Mouse (Mus musculus): ENCODE measurements at regions not wholly inside any gene's neighbourhood (a gene's known extent, or its start where the extent isn't known, plus 50 kb on each side); places are given as distances from the start of the nearest gene placed in this dataset.

GRCm38 (mm10) chr3:41233439-41233838 lies 150.6 kb upstream of the Pgrmc2 start:
- no peak overlapping the region for H3K4me3 ChIP-seq (ENCODE audit: low read length)
- peaks cover 6% of the 10 kb centered on the region; the same call in 1 of the 2 replicates for H3K4me1 ChIP-seq (ENCODE audit: insufficient read depth, low read length)
- H3K9ac ChIP-seq (replicated peaks; ENCODE audit: low read length) = no peak overlapping the region
- H3K4me2 ChIP-seq (replicated peaks; ENCODE audit: low read depth, low read length) = no peak overlapping the region
- no peak for ATAC-seq (ENCODE audit: low FRiP score, low TSS enrichment)
- no peaks in the 10 kb centered on the region for H3K27me3 ChIP-seq (ENCODE audit: insufficient read depth, low read length)
- 78% methylated on average over 8 of the region's 8 CpGs for WGBS
- no peaks in the 10 kb centered on the region for H3K36me3 ChIP-seq (ENCODE audit: insufficient read depth, low read length)
- no peaks in the 10 kb centered on the region for H3K9me3 ChIP-seq (ENCODE audit: low read length)
- H3K27ac ChIP-seq (ENCODE audit: low read length) = no peak overlapping the region

GRCm38 (mm10) chr3:41230961-41231377 lies 148.1 kb upstream of the Pgrmc2 start:
- 81% methylated on average over 3 of the region's 3 CpGs for WGBS
- Histone ChIP-seq H3K9me3 (ENCODE audit: low read length) (no peaks in the 10 kb centered on the region), H3K27me3 (ENCODE audit: insufficient read depth, low read length) (no peaks in the 10 kb centered on the region), H3K4me3 (ENCODE audit: low read length) (no peak overlapping the region), H3K9ac (replicated peaks; ENCODE audit: low read length) (no peak overlapping the region), H3K4me1 (ENCODE audit: insufficient read depth, low read length) (peaks cover 6% of the 10 kb centered on the region; the same call in 1 of the 2 replicates), H3K27ac (ENCODE audit: low read length) (no peak overlapping the region), H3K4me2 (replicated peaks; ENCODE audit: low read depth, low read length) (no peak overlapping the region), H3K36me3 (ENCODE audit: insufficient read depth, low read length) (no peaks in the 10 kb centered on the region)
- no peak for ATAC-seq (ENCODE audit: low FRiP score, low TSS enrichment)

DNA sequence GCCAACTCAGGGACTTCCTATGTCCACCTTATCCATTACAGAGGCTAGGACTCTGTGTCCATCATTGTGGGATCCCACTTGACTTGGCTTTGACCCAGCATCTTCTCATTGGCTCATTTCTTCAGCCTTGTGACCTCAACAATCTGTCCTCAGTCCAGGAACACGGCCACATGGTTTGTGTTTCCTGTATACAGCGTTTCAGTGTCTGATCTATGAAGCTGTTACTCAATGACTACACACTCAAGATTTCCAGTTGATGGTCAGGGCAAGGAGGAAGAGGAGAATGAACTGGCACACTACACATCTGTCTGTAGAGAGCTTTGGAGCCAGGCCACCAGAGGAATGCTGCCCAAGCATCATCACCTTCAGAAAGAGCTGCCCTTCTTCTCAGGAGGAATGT lies 146.6 kb upstream of the Pgrmc2 start:
- H3K4me3 ChIP-seq (ENCODE audit: low read length) = no peak overlapping the region
- no peaks in the 10 kb centered on the region for H3K36me3 ChIP-seq (ENCODE audit: insufficient read depth, low read length)
- ATAC-seq (ENCODE audit: low FRiP score, low TSS enrichment) = 0 out of 2 replicates have a peak, but pooled peaks have one; percentile 24
- 66% methylated on average over 2 of the region's 2 CpGs for WGBS
- H3K9me3 ChIP-seq (ENCODE audit: low read length) = no peaks in the 10 kb centered on the region
- H3K27ac ChIP-seq (ENCODE audit: low read length) = no peak overlapping the region
- no peak overlapping the region for H3K4me2 ChIP-seq (replicated peaks; ENCODE audit: low read depth, low read length)
- H3K9ac ChIP-seq (replicated peaks; ENCODE audit: low read length) = no peak overlapping the region
- H3K27me3 ChIP-seq (ENCODE audit: insufficient read depth, low read length) = no peaks in the 10 kb centered on the region
- H3K4me1 ChIP-seq (ENCODE audit: insufficient read depth, low read length) = peaks cover 6% of the 10 kb centered on the region; the same call in 1 of the 2 replicates

DNA sequence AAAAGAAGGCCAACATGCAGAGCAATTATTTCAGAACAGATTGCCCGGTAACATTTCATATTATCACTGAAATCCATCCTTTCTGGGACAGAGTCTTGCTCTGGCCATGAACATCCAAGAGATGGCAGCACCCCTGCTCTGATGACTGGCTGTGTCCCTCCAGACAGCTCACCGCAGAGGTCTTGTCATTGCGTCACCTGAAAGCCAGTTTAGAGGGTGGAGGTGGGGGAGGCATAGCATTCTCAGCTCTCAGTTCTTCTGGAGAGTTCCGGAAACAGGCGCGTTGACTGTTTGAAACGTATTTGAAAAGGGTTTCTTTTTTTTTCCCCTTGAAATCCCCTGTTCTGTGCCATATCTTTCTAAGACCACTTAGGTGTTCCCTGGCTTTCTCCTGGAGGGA lies 145.7 kb upstream of the Pgrmc2 start:
- Histone ChIP-seq H3K4me3 (ENCODE audit: low read length) (no peak overlapping the region), H3K4me2 (replicated peaks; ENCODE audit: low read depth, low read length) (peak overlapping the region; percentile 29), H3K36me3 (ENCODE audit: insufficient read depth, low read length) (no peaks in the 10 kb centered on the region), H3K27ac (ENCODE audit: low read length) (no peak overlapping the region), H3K27me3 (ENCODE audit: insufficient read depth, low read length) (no peaks in the 10 kb centered on the region), H3K4me1 (ENCODE audit: insufficient read depth, low read length) (peaks cover 6% of the 10 kb centered on the region; the same call in 1 of the 2 replicates), H3K9me3 (ENCODE audit: low read length) (peaks cover 4% of the 10 kb centered on the region; the same call in 1 of the 2 replicates), H3K9ac (replicated peaks; ENCODE audit: low read length) (no peak overlapping the region)
- ATAC-seq (ENCODE audit: low FRiP score, low TSS enrichment) = peak; percentile 96
- WGBS = 11% methylated on average over 7 of the region's 7 CpGs

DNA sequence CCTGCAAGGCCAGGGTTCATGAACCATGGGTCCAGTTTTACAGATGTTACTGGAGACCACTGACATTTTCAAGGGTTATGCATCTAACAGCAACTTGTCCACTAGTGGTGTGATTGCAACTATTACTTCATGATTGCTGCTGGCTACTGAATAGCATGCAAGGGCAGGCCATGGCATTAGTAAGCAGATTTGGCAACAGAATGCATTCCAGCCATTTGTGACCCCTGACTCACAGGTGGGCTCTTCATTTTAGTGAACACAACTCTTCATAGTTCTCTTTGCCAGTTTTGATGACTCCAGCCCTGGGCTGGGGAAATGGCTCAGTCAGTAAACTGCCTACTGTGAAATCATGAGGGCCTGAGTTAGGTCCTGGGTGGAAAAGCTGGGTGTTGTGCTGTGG lies 137.9 kb upstream of the Pgrmc2 start:
- H3K9me3 ChIP-seq (ENCODE audit: low read length) = peaks cover 4% of the 10 kb centered on the region; the same call in 1 of the 2 replicates
- H3K9ac ChIP-seq (replicated peaks; ENCODE audit: low read length) = no peak overlapping the region
- no peak overlapping the region for H3K4me2 ChIP-seq (replicated peaks; ENCODE audit: low read depth, low read length)
- H3K36me3 ChIP-seq (ENCODE audit: insufficient read depth, low read length) = no peaks in the 10 kb centered on the region
- H3K4me3 ChIP-seq (ENCODE audit: low read length) = no peak overlapping the region
- no peak for ATAC-seq (ENCODE audit: low FRiP score, low TSS enrichment)
- no peaks in the 10 kb centered on the region for H3K27me3 ChIP-seq (ENCODE audit: insufficient read depth, low read length)
- H3K4me1 ChIP-seq (ENCODE audit: insufficient read depth, low read length) = no peaks in the 10 kb centered on the region
- H3K27ac ChIP-seq (ENCODE audit: low read length) = no peak overlapping the region

DNA sequence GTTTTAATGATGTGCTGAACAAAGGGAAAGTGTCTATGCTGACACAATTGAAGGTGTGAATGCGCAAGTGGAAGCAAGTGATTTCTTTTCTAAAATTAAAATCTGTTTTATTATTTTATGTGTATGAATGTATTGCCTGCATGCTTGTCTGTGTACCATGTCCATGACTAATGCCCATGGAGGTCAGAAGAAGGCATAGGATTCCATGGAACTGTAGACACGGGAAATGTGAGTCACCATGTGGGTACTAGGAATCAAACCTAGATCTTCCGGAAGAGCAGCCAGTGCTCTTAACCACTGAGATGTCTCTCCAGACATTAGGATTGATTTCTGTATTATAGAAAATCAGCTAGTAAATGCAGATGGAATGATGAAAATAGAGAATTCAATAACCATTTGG lies 134.9 kb upstream of the Pgrmc2 start:
- Histone ChIP-seq H3K36me3 (ENCODE audit: insufficient read depth, low read length) (no peaks in the 10 kb centered on the region), H3K9ac (replicated peaks; ENCODE audit: low read length) (no peak overlapping the region), H3K4me1 (ENCODE audit: insufficient read depth, low read length) (no peaks in the 10 kb centered on the region), H3K4me3 (ENCODE audit: low read length) (no peak overlapping the region), H3K27ac (ENCODE audit: low read length) (no peak overlapping the region), H3K9me3 (ENCODE audit: low read length) (no peaks in the 10 kb centered on the region), H3K27me3 (ENCODE audit: insufficient read depth, low read length) (no peaks in the 10 kb centered on the region), H3K4me2 (replicated peaks; ENCODE audit: low read depth, low read length) (no peak overlapping the region)
- WGBS = 92% methylated on average over 3 of the region's 3 CpGs
- ATAC-seq (ENCODE audit: low FRiP score, low TSS enrichment) = no peak

DNA sequence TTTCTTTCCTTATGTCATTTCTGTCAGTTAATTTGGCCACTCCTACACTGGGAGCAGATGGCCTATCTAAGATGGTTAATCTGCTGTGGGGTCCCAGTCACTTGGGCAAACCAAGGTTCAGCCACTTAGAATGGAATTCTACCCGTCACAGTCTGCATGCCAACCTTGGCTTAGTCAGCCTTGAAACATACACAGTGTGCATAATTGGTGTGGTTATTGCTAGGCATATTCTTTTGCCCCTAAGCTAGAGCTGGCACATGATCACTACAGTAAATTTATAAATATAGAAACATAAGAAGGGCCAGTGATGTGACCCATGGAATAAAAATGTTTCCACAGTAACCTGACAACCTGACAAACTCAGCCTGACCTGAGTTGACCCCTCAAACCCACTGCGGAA lies 130.7 kb upstream of the Pgrmc2 start:
- Histone ChIP-seq H3K36me3 (ENCODE audit: insufficient read depth, low read length) (no peaks in the 10 kb centered on the region), H3K27me3 (ENCODE audit: insufficient read depth, low read length) (no peaks in the 10 kb centered on the region), H3K9me3 (ENCODE audit: low read length) (no peaks in the 10 kb centered on the region), H3K4me3 (ENCODE audit: low read length) (no peak overlapping the region), H3K4me2 (replicated peaks; ENCODE audit: low read depth, low read length) (no peak overlapping the region), H3K9ac (replicated peaks; ENCODE audit: low read length) (no peak overlapping the region), H3K27ac (ENCODE audit: low read length) (no peak overlapping the region), H3K4me1 (ENCODE audit: insufficient read depth, low read length) (no peaks in the 10 kb centered on the region)
- WGBS = 39% methylated on average over 2 of the region's 2 CpGs
- ATAC-seq (ENCODE audit: low FRiP score, low TSS enrichment) = no peak

DNA sequence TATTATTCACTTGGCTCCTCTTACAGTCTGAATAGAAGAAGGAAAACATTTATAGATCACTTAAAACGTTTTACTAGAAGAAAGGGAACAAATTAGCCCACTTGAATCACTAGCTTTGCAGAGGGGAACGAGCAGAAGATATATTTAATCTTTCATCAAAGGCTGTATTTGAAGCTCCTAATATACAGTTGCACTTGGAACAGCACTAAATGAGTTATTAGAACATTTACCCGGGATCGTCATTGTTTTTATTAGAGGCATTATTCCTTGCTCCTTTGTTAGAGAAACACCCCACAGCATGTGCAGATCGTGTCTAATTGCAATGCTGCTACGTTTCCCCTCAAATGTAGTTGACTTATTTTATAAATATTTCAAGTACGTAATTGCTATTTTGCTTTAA lies 127.5 kb upstream of the Pgrmc2 start:
- H3K36me3 ChIP-seq (ENCODE audit: insufficient read depth, low read length) = no peaks in the 10 kb centered on the region
- H3K9ac ChIP-seq (replicated peaks; ENCODE audit: low read length) = no peak overlapping the region
- no peak overlapping the region for H3K27ac ChIP-seq (ENCODE audit: low read length)
- no peak overlapping the region for H3K4me3 ChIP-seq (ENCODE audit: low read length)
- H3K4me2 ChIP-seq (replicated peaks; ENCODE audit: low read depth, low read length) = no peak overlapping the region
- H3K9me3 ChIP-seq (ENCODE audit: low read length) = no peaks in the 10 kb centered on the region
- H3K4me1 ChIP-seq (ENCODE audit: insufficient read depth, low read length) = no peaks in the 10 kb centered on the region
- WGBS = 57% methylated on average over 7 of the region's 7 CpGs
- no peaks in the 10 kb centered on the region for H3K27me3 ChIP-seq (ENCODE audit: insufficient read depth, low read length)
- ATAC-seq (ENCODE audit: low FRiP score, low TSS enrichment) = no peak

GRCm38 (mm10) chr3:41202895-41203294 lies 120.0 kb upstream of the Pgrmc2 start:
- H3K27ac ChIP-seq (ENCODE audit: low read length) = no peak overlapping the region
- peak overlapping the region; percentile 16 for H3K4me2 ChIP-seq (replicated peaks; ENCODE audit: low read depth, low read length)
- no peak overlapping the region for H3K4me3 ChIP-seq (ENCODE audit: low read length)
- no peak overlapping the region for H3K9ac ChIP-seq (replicated peaks; ENCODE audit: low read length)
- H3K9me3 ChIP-seq (ENCODE audit: low read length) = no peaks in the 10 kb centered on the region
- 17% methylated on average over 13 of the region's 13 CpGs for WGBS
- peak; percentile 88 for ATAC-seq (ENCODE audit: low FRiP score, low TSS enrichment)
- no peaks in the 10 kb centered on the region for H3K27me3 ChIP-seq (ENCODE audit: insufficient read depth, low read length)
- no peaks in the 10 kb centered on the region for H3K36me3 ChIP-seq (ENCODE audit: insufficient read depth, low read length)
- no peaks in the 10 kb centered on the region for H3K4me1 ChIP-seq (ENCODE audit: insufficient read depth, low read length)

DNA sequence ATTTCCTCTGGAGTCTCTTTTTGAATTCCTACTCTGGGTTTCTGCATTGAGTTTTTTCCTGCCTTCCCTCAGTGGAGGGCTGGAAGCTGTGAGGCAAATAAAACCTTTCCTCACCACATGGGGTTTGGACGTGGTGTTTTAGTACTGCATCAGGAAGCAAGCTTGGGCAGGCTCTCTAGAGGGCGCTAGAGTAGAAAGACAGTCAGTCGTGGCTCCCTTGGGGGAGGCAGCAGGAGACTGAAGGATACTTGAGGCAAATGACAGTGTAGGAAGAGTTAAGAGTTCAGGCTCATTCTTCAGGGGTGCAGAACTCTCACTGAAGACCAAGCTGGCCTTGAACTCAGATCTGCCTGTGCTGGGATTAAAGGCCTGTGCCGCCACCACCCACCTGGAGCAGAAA lies 118.9 kb upstream of the Pgrmc2 start:
- Histone ChIP-seq H3K9ac (replicated peaks; ENCODE audit: low read length) (no peak overlapping the region), H3K4me3 (ENCODE audit: low read length) (no peak overlapping the region), H3K36me3 (ENCODE audit: insufficient read depth, low read length) (no peaks in the 10 kb centered on the region), H3K4me1 (ENCODE audit: insufficient read depth, low read length) (no peaks in the 10 kb centered on the region), H3K27ac (ENCODE audit: low read length) (no peak overlapping the region), H3K9me3 (ENCODE audit: low read length) (no peaks in the 10 kb centered on the region), H3K4me2 (replicated peaks; ENCODE audit: low read depth, low read length) (no peak overlapping the region), H3K27me3 (ENCODE audit: insufficient read depth, low read length) (no peaks in the 10 kb centered on the region)
- WGBS = 41% methylated on average over 4 of the region's 4 CpGs
- ATAC-seq (ENCODE audit: low FRiP score, low TSS enrichment) = no peak

All from kidney, embryonic 16.5 days (tissue).